Mouse (Mus musculus): ENCODE measurements around the gene Pigf. TPM values are rescaled to one million over a fixed set of nuclear protein-coding genes. Genes with fewer than 3 reads are reported as not detected.

Pigf gene
- polyA plus RNA-seq, 1 experiment from 2014 or later, result 31.1 TPM

DNA sequence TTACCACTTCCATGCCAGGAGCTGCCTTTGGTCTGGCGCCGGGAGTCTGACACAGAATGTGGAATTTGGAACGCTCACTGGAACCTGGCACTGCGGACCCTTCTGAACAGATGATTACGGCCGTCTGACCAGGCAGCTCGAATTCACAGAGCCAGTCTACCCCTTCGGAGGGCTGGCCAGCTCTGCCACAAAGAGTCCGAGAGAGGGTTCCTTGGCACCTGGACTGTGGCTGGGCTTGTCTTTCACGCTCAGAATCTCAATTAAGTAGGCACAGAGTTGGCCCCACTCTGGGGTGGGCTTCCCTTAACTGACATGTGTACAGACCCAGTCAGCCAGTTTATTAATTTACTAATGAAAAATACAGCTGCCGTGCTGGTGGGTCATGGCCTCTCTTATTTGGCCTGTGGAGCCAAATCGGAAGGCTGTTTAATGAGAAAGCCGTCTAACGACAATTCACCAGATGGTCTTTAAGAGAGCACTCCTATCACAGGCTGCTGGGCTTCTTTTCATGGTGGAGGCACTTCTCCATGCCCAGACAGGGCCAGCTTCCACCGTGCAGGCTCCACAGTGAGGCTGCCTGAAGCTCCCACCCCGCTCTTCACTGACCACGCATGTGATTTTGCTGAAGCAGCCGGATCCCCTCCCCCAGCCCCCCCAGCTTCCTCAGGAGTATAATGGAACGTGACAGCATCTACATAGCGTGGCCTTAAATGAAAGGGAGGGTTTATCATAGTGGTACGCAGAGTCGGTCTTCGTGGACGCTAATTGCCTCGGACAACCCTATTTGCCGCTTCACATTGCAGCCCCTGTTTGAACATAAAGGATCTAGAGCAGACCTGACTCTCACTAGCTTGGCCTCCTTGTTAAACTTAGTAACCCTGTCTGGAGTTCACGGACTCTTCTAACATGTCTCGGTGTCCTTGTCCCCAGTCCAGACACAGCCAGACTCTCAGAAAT is 77.1 kb downstream of the Pigf start, which contains the start of gene Atp6v1e2:
Gene Atp6v1e2, minus strand, starts transcription at position 58 of the 957 bp plus-strand sequence.
- Histone ChIP-seq H3K27ac (ENCODE audit: low read depth) (no peak within 1 kb of the TSS), H3K36me3 (ENCODE audit: insufficient read depth) (no peaks in the 10 kb centered on the region), H3K4me2 (no peak within 1 kb of the TSS), H3K4me3 (ENCODE audit: low read depth, low read length) (no peak within 1 kb of the TSS), H3K9ac (no peak within 1 kb of the TSS), H3K27me3 (ENCODE audit: insufficient read depth, low read length) (no peaks in the 10 kb centered on the region), H3K4me1 (ENCODE audit: insufficient read depth) (no peaks in the 10 kb centered on the region), H3K9me3 (ENCODE audit: low read depth, low read length) (no peaks in the 10 kb centered on the region)
- WGBS, result 82% methylated on average over 28 of the region's 28 CpGs
- no peak for TF ChIP-seq CTCF (IDR thresholded peaks at IDR 0.05; ENCODE audit: low read depth)
- DNase-seq (no peak), ATAC-seq (ENCODE audit: insufficient read depth) (no peak)

Other genes with a start within 250 kb of the Pigf start
- gene Tmem247, start 108.1 kb downstream of the Pigf start, polyA plus RNA-seq (2014; fragmentation: Nextera tagmentation; extraction: Ambion mirVana), result not detected in 2 replicates
- gene Atp6v1e2, start 77.5 kb downstream of the Pigf start, polyA plus RNA-seq (2014; fragmentation: Nextera tagmentation; extraction: Ambion mirVana), result not detected in 2 replicates
- 17.6 and 19.4 TPM in 2 replicates for gene Rhoq, start 62.3 kb downstream of the Pigf start, polyA plus RNA-seq (2014; fragmentation: Nextera tagmentation; extraction: Ambion mirVana)
- gene Cript, start 144 bp upstream of the Pigf start, polyA plus RNA-seq (2014; fragmentation: Nextera tagmentation; extraction: Ambion mirVana), result 131 TPM in 2 replicates
- 17.6 and 18.5 TPM in 2 replicates for gene Socs5, start 82.3 kb upstream of the Pigf start, polyA plus RNA-seq (2014; fragmentation: Nextera tagmentation; extraction: Ambion mirVana)
- gene Mcfd2, start 240.5 kb upstream of the Pigf start, polyA plus RNA-seq (2014; fragmentation: Nextera tagmentation; extraction: Ambion mirVana), result 103 and 107 TPM in 2 replicates